Comparison of ENCODE assay signal across 8 mouse cellular contexts in genomic region chr14:55063117-55063516, GRCm38 (mm10). TPM values are rescaled to one million over a fixed set of nuclear protein-coding genes. Genes with fewer than 3 reads are reported as not detected.
A peak's percentile ranks its signal among the peaks of the same experiment; 100 is the strongest.
DNase-seq lines count a peak whose midpoint lies in the region; ATAC-seq lines count a peak whose summit lies in the region.

No protein-coding gene starts in this region.

- no peak overlapping the region for H3K9ac ChIP-seq in midbrain, embryonic 11.5 days (ENCODE audit: low read length)
- H3K9ac ChIP-seq in limb, embryonic 13.5 days: peak overlapping the region; percentile 39; the same call in 1 of the 2 replicates
- no peak overlapping the region for H3K9ac ChIP-seq in neural tube, embryonic 15.5 days (replicated peaks)

- H3K4me3 ChIP-seq in heart, embryonic 10.5 days: peak overlapping the region; percentile 49
- H3K4me3 ChIP-seq in midbrain, embryonic 10.5 days: no peak overlapping the region
- no peak overlapping the region for H3K4me3 ChIP-seq in midbrain, embryonic 11.5 days (ENCODE audit: low read depth, low read length)
- peak overlapping the region; percentile 21; the same call in 1 of the 2 replicates for H3K4me3 ChIP-seq in limb, embryonic 13.5 days
- H3K4me3 ChIP-seq in neural tube, embryonic 15.5 days (replicated peaks): no peak overlapping the region

- peak overlapping the region; percentile 53; the same call in 1 of the 2 replicates for H3K27ac ChIP-seq in heart, embryonic 10.5 days
- peak overlapping the region; percentile 65; the same call in 1 of the 2 replicates for H3K27ac ChIP-seq in midbrain, embryonic 10.5 days (replicated peaks)
- H3K27ac ChIP-seq in midbrain, embryonic 11.5 days (ENCODE audit: low read depth, low read length): no peak overlapping the region
- no peak overlapping the region; the same call in 1 of the 2 replicates for H3K27ac ChIP-seq in limb, embryonic 13.5 days
- H3K27ac ChIP-seq in neural tube, embryonic 15.5 days (replicated peaks): peak overlapping the region; percentile 54

- 79% methylated on average over 5 of the region's 5 CpGs for WGBS in heart, embryonic 10.5 days
- WGBS in midbrain, embryonic 10.5 days: 88% methylated on average over 5 of the region's 5 CpGs
- WGBS in midbrain, embryonic 11.5 days: 89% methylated on average over 5 of the region's 5 CpGs
- 81% methylated on average over 5 of the region's 5 CpGs for WGBS in limb, embryonic 13.5 days
- 75% methylated on average over 5 of the region's 5 CpGs for WGBS in neural tube, embryonic 15.5 days

- no peak overlapping the region for H3K4me2 ChIP-seq in midbrain, embryonic 11.5 days
- peak overlapping the region; percentile 58 for H3K4me2 ChIP-seq in limb, embryonic 13.5 days (replicated peaks)
- peak overlapping the region; percentile 35; the same call in 1 of the 2 replicates for H3K4me2 ChIP-seq in neural tube, embryonic 15.5 days

- peaks cover 48% of the 10 kb centered on the region for H3K27me3 ChIP-seq in heart, embryonic 10.5 days (ENCODE audit: insufficient read depth, poor library complexity, severe bottlenecking)
- peaks cover 40% of the 10 kb centered on the region for H3K27me3 ChIP-seq in midbrain, embryonic 10.5 days (ENCODE audit: low read depth, poor library complexity, severe bottlenecking)
- H3K27me3 ChIP-seq in midbrain, embryonic 11.5 days (ENCODE audit: control insufficient read depth, insufficient read depth, low read length): no peaks in the 10 kb centered on the region
- no peaks in the 10 kb centered on the region for H3K27me3 ChIP-seq in limb, embryonic 13.5 days
- H3K27me3 ChIP-seq in neural tube, embryonic 15.5 days (replicated peaks): no peaks in the 10 kb centered on the region

- H3K4me1 ChIP-seq in heart, embryonic 10.5 days: peaks cover 33% of the 10 kb centered on the region
- peaks cover 45% of the 10 kb centered on the region for H3K4me1 ChIP-seq in midbrain, embryonic 10.5 days
- H3K4me1 ChIP-seq in midbrain, embryonic 11.5 days (ENCODE audit: control insufficient read depth, insufficient read depth, low read length): peaks cover 16% of the 10 kb centered on the region
- H3K4me1 ChIP-seq in limb, embryonic 13.5 days: peaks cover 29% of the 10 kb centered on the region
- H3K4me1 ChIP-seq in neural tube, embryonic 15.5 days: peaks cover 57% of the 10 kb centered on the region

- H3K9me3 ChIP-seq in heart, embryonic 10.5 days: no peaks in the 10 kb centered on the region
- no peaks in the 10 kb centered on the region for H3K9me3 ChIP-seq in midbrain, embryonic 10.5 days (replicated peaks)
- H3K9me3 ChIP-seq in midbrain, embryonic 11.5 days (ENCODE audit: control insufficient read depth, low read length): no peaks in the 10 kb centered on the region
- H3K9me3 ChIP-seq in limb, embryonic 13.5 days: no peaks in the 10 kb centered on the region
- no peaks in the 10 kb centered on the region for H3K9me3 ChIP-seq in neural tube, embryonic 15.5 days (replicated peaks)

- H3K36me3 ChIP-seq in heart, embryonic 10.5 days: peaks cover 39% of the 10 kb centered on the region
- H3K36me3 ChIP-seq in midbrain, embryonic 10.5 days: peaks cover 58% of the 10 kb centered on the region
- H3K36me3 ChIP-seq in midbrain, embryonic 11.5 days (ENCODE audit: control insufficient read depth, insufficient read depth, low read length): peaks cover 11% of the 10 kb centered on the region
- H3K36me3 ChIP-seq in limb, embryonic 13.5 days: peaks cover 31% of the 10 kb centered on the region
- peaks cover 53% of the 10 kb centered on the region for H3K36me3 ChIP-seq in neural tube, embryonic 15.5 days

- no peak for DNase-seq in heart, embryonic 10.5 days (ENCODE audit: low spot score)
- DNase-seq in heart, adult 18-20 months: no peak
- DNase-seq in midbrain, embryonic 10.5 days (ENCODE audit: low spot score): no peak
- no peak for DNase-seq in midbrain, embryonic 11.5 days (ENCODE audit: low spot score, missing footprints)
- DNase-seq in spleen, adult 12 weeks (ENCODE audit: low spot score): no peak
- DNase-seq in adrenal gland, adult 2 months: no peak

- no peak for ATAC-seq in midbrain, embryonic 11.5 days (ENCODE audit: low FRiP score)
- ATAC-seq in limb, embryonic 13.5 days (ENCODE audit: low FRiP score, low read depth): no peak
- no peak for ATAC-seq in neural tube, embryonic 15.5 days (ENCODE audit: low FRiP score)

RNA-seq across cellular contexts. Expression of gene Zfhx2, which starts 29.0 kb away (rescaled TPM):
- 3.8 and 4.2 TPM in 2 replicates for polyA plus RNA-seq in heart, embryonic 10.5 days (2016; fragmentation: Nextera tagmentation; extraction: Ambion mirVana)
- total RNA-seq in heart, adult 18-20 months (2021): 1 to 10 TPM; 4.5 to 5.0 TPM
- polyA plus RNA-seq in midbrain, embryonic 10.5 days (2016; fragmentation: Nextera tagmentation; extraction: Ambion mirVana): 7.6 and 12.5 TPM in 2 replicates
- 11.3 and 11.5 TPM in 2 replicates for polyA plus RNA-seq in midbrain, embryonic 11.5 days (2014; fragmentation: Nextera tagmentation; extraction: Ambion mirVana)
- 5.6 and 6.2 TPM in 2 replicates for polyA plus RNA-seq in limb, embryonic 13.5 days (2015; fragmentation: Nextera tagmentation; extraction: Ambion mirVana)
- 20.3 and 24.5 TPM in 2 replicates for polyA plus RNA-seq in neural tube, embryonic 15.5 days (2015; fragmentation: Nextera tagmentation; extraction: Ambion mirVana)
- 1 to 10 TPM; 6.3 to 7.3 TPM for total RNA-seq in adrenal gland, adult 2 months (2021)
- 3.0 and 4.2 TPM in 2 replicates for polyA plus RNA-seq in adrenal gland, adult 2 months (2012; rRNA removed)

RNA-seq across cellular contexts. Expression of gene Thtpa, which starts 31.5 kb away (rescaled TPM):
- polyA plus RNA-seq in heart, embryonic 10.5 days (2016; fragmentation: Nextera tagmentation; extraction: Ambion mirVana): 16.1 and 16.4 TPM in 2 replicates
- 10 to 100 TPM; 11.3 to 12.9 TPM for total RNA-seq in heart, adult 18-20 months (2021)
- 28.1 and 30.8 TPM in 2 replicates for polyA plus RNA-seq in midbrain, embryonic 10.5 days (2016; fragmentation: Nextera tagmentation; extraction: Ambion mirVana)
- 22.0 and 22.7 TPM in 2 replicates for polyA plus RNA-seq in midbrain, embryonic 11.5 days (2014; fragmentation: Nextera tagmentation; extraction: Ambion mirVana)
- polyA plus RNA-seq in limb, embryonic 13.5 days (2015; fragmentation: Nextera tagmentation; extraction: Ambion mirVana): 22.9 and 24.5 TPM in 2 replicates
- 27.9 and 31.6 TPM in 2 replicates for polyA plus RNA-seq in neural tube, embryonic 15.5 days (2015; fragmentation: Nextera tagmentation; extraction: Ambion mirVana)
- total RNA-seq in adrenal gland, adult 2 months (2021): 10 to 100 TPM; 11.6 to 21.6 TPM
- polyA plus RNA-seq in adrenal gland, adult 2 months (2012; rRNA removed): 6.0 and 6.7 TPM in 2 replicates

RNA-seq across cellular contexts. Expression of gene Ap1g2, which starts 43.3 kb away (rescaled TPM):
- polyA plus RNA-seq in heart, embryonic 10.5 days (2016; fragmentation: Nextera tagmentation; extraction: Ambion mirVana): 15.6 and 18.9 TPM in 2 replicates
- total RNA-seq in heart, adult 18-20 months (2021): 1 to 10 TPM; 3.3 to 8.3 TPM
- 12.7 and 15.0 TPM in 2 replicates for polyA plus RNA-seq in midbrain, embryonic 10.5 days (2016; fragmentation: Nextera tagmentation; extraction: Ambion mirVana)
- polyA plus RNA-seq in midbrain, embryonic 11.5 days (2014; fragmentation: Nextera tagmentation; extraction: Ambion mirVana): 9.5 and 10.1 TPM in 2 replicates
- 13.1 and 13.7 TPM in 2 replicates for polyA plus RNA-seq in limb, embryonic 13.5 days (2015; fragmentation: Nextera tagmentation; extraction: Ambion mirVana)
- polyA plus RNA-seq in neural tube, embryonic 15.5 days (2015; fragmentation: Nextera tagmentation; extraction: Ambion mirVana): 6.2 and 12.4 TPM in 2 replicates
- total RNA-seq in adrenal gland, adult 2 months (2021): 10 to 100 TPM; 21.9 to 24.8 TPM
- 27.3 and 30.3 TPM in 2 replicates for polyA plus RNA-seq in adrenal gland, adult 2 months (2012; rRNA removed)

RNA-seq across cellular contexts. Expression of gene Ngdn, which starts 47.9 kb away (rescaled TPM):
- 73.7 and 88.8 TPM in 2 replicates for polyA plus RNA-seq in heart, embryonic 10.5 days (2016; fragmentation: Nextera tagmentation; extraction: Ambion mirVana)
- total RNA-seq in heart, adult 18-20 months (2021): 10 to 100 TPM; 27.7 to 31.1 TPM
- 89.3 and 91.6 TPM in 2 replicates for polyA plus RNA-seq in midbrain, embryonic 10.5 days (2016; fragmentation: Nextera tagmentation; extraction: Ambion mirVana)
- 85.0 and 85.9 TPM in 2 replicates for polyA plus RNA-seq in midbrain, embryonic 11.5 days (2014; fragmentation: Nextera tagmentation; extraction: Ambion mirVana)
- 86.3 and 88.1 TPM in 2 replicates for polyA plus RNA-seq in limb, embryonic 13.5 days (2015; fragmentation: Nextera tagmentation; extraction: Ambion mirVana)
- 47.6 and 60.4 TPM in 2 replicates for polyA plus RNA-seq in neural tube, embryonic 15.5 days (2015; fragmentation: Nextera tagmentation; extraction: Ambion mirVana)
- 10 to 100 TPM; 36.0 TPM for total RNA-seq in adrenal gland, adult 2 months (2021)
- polyA plus RNA-seq in adrenal gland, adult 2 months (2012; rRNA removed): 2.7 and 2.9 TPM in 2 replicates

RNA-seq across cellular contexts. Expression of gene Jph4, which starts 53.6 kb away (rescaled TPM):
- polyA plus RNA-seq in heart, embryonic 10.5 days (2016; fragmentation: Nextera tagmentation; extraction: Ambion mirVana): 0.06 and 0.18 TPM in 2 replicates
- total RNA-seq in heart, adult 18-20 months (2021): under 1 TPM in 1 of 2 experiments, not detected in 1; 0.08 TPM
- 0.53 and 1.2 TPM in 2 replicates for polyA plus RNA-seq in midbrain, embryonic 10.5 days (2016; fragmentation: Nextera tagmentation; extraction: Ambion mirVana)
- 2.2 and 2.8 TPM in 2 replicates for polyA plus RNA-seq in midbrain, embryonic 11.5 days (2014; fragmentation: Nextera tagmentation; extraction: Ambion mirVana)
- polyA plus RNA-seq in limb, embryonic 13.5 days (2015; fragmentation: Nextera tagmentation; extraction: Ambion mirVana): 1.9 and 2.2 TPM in 2 replicates
- polyA plus RNA-seq in neural tube, embryonic 15.5 days (2015; fragmentation: Nextera tagmentation; extraction: Ambion mirVana): 30.6 and 37.0 TPM in 2 replicates
- 1 to 10 TPM; 2.5 to 3.0 TPM for total RNA-seq in adrenal gland, adult 2 months (2021)
- polyA plus RNA-seq in adrenal gland, adult 2 months (2012; rRNA removed): 4.0 and 6.8 TPM in 2 replicates

Comparison
In these comparisons a context has a peak if more than half of its experiments do, and no peak if none do; other contexts are left out.
1. H3K27ac ChIP-seq: peak in heart, embryonic 10.5 days (single experiment), midbrain, embryonic 10.5 days (single experiment) and neural tube, embryonic 15.5 days (single experiment); none in midbrain, embryonic 11.5 days (single experiment) and limb, embryonic 13.5 days (single experiment).
2. H3K4me3 ChIP-seq: peak in heart, embryonic 10.5 days (single experiment) and limb, embryonic 13.5 days (single experiment); none in midbrain, embryonic 10.5 days (single experiment), midbrain, embryonic 11.5 days (single experiment) and neural tube, embryonic 15.5 days (single experiment).